Mouse (Mus musculus) hindlimb bud, embryonic 11.5 days (tissue): Measurements from ENCODE around the gene Scube1.

Experiments
- DNase-seq: peaks from one replicate; pipeline ENCODE4 v3.0.0-alpha.2; 2012; ENCODE audit warnings: low read depth, low spot score; ENCODE audit errors: extremely low spot score

The Scube1 gene

DNA sequence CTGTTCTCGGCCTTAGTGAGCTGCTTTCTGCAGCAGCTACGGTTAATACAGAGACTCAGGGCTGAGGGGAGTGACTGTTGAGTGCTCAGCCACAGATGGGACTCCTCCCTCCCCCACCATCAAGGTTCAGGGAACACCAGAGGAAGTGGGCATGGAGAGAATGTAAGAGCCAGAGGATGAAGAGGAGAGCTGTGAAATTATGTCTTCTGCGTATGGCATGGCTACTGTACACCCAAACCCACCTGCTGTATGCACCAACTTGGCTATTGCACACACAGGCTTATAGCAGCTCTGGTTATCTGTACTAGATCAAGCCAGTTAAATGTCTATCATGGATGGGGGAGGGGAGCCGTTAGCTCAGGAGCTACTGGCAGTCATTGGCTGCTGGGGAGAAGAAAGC lies 123.6 kb downstream of the Scube1 start:
- DNase-seq = no peak

DNA sequence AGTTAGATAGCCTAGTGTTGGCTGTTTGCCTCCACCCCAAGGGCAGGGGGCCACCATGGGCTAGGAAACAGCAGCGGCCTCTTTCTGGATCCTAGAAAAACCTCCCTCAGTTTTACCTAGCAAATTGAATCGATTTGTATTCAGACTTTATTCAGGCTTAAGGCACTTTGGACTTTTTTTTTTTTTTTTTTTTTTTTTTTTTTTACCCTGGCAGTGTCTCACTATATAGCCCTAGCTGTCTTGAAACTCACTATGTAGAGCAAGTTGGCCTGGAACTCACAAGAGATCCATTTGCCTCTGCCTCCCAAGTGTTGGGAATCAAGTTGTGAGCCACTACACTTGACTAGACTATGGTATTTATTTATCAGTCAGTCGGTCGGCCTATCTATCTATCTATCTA lies 128.0 kb downstream of the Scube1 start:
- no peak for DNase-seq

- DNase-seq = no peak
Observed at GRCm38 (mm10) chr15:83595364-83595711, 129.5 kb downstream of the Scube1 start.

- DNase-seq = peak; percentile 96
Observed at GRCm38 (mm10) chr15:83594513-83595363, 130.1 kb downstream of the Scube1 start, which contains the start of gene Ttll12. TSS of gene Ttll12 (minus strand) at chr15:83595157.

DNA sequence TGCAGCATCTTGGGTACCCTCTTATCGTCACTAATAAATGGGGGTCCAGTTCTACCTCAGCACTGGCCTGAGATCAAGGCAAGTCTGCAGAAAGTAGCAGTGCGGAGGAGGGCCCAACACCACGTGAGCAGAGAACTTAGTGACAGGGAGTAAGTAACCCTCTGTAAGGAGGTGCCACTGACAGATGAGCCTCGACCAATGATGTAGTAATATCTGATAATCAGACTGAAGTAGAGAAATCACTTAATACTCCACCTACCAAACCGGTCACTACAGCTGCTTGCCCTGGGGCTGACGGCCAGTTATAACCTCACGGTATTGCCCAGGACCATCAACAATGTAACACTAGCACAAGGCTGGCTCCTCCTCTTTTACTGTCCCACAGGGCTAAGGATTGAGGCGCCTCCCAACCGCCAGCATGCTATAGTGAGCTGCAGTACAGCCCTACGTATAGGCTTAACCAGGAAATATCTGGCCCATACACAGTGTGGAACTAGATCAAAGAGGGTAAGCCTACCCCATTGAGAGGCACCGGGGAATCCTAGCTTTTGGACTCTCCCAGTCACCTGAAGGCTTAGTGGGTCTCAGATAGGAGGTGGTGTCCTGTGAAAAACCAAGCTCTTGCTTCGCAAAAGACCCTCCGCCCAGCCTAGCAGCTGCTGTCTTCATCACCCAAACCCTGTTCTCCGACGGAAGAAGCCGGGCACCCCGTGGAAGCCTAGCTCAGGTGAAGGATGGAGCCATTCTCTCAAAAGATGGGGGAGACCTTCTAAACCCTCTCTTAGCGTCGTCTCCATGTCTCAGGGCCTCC lies 130.9 kb downstream of the Scube1 start:
- DNase-seq = no peak

DNA sequence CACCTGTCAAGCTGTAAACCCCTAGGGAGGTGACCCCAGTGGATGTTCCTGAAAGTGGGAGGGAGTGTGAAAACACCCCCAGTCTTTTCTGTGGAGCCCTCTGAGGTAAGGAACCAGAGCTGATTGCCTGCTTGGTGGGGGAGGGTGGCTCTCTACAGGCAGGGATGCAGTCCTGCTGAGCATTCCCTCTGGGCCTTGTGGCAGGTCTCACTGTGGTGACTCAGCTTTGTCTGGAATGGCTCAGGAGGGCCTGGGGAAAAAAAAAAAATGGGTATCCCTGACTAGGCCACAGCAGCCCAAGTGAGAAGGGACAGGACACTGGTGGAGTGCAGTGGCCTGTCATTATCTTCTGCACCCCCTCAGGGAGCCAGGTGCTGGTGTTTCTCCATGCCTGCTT lies 131.6 kb downstream of the Scube1 start:
- DNase-seq = no peak

DNA sequence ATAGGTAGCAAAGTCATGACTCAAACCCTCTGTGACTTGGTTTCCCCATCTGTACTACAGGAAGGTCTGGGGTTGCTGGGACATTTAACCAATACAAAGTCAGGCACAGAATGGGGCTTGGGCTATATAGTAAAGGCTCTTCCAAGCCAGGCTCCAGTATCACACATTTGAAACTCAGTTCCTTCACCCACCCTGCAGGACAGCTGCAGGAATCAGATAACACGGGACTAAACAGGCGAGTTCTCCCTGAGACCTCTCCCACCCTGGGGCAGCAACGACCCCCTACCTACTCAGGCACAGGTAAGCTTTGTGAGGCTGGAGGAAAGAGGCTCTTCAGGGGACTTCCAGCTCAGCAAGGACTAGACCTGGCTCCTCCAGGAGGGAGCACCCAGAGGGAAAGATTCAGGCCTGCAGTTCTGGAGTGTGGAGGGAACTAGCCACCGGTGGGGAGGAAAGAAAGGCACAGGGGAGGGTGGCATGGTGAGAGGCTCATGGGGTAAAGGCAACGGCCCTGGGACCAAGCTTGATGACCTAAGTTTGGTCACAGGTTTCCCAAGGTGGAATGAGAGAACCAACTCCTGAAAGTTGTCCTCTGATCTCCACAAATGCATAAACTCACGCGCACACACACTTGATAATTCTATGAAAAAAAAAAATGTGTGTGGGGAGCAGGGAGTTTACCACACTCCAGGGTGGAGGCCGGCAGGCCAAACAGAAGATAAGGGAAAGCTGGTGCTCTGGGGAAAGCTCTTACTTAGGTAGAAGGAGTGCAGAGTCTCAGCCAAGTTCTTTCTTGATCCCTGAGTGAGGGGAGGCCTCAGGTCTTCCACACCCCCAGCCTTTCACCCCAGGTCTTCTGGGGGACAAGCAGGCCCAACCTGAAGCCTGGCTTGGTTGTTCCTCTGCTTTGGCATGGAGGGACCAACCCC lies 132.3 kb downstream of the Scube1 start:
- no peak for DNase-seq

- DNase-seq = no peak
Observed at GRCm38 (mm10) chr15:83591758-83592157, 133.1 kb downstream of the Scube1 start.

- DNase-seq = no peak
Observed at GRCm38 (mm10) chr15:83590841-83591240, 134.0 kb downstream of the Scube1 start.

GRCm38 (mm10) chr15:83584741-83585220 lies 140.0 kb downstream of the Scube1 start:
- no peak for DNase-seq

DNA sequence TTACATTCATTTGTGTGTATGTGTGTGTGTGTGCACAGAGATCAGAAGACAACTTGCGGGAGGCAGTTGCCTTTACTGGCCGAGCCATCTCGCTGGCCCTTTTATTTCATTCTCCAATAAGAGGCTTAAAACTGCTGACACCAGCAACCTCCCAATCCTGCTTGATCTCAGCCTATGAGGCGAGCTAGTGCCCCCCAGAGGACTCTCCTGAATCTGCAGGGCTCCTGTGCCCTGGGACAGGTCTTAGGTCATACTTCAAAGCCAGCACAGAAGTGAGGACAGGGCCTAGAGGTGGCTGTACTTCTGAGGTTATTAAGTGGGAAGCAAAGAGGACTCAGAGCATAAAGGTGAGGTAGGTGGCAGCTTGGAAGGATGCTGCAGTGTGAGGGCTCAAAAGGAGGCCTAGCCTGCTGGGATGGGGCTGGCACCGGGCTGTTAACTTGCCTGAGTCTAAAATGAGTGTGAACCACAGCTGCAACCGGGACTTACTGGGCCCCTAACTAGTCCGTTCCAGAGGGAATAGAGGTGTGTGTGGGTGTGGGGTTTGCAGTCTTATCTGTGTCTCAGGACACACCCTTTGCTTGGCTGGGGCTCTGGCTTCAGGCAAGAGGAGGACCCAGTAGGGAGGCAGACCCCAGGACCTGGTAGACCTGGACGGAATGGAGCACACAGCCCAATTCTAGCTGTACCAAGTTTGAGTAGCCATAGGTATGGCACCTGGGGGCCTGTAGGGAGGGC lies 141.2 kb downstream of the Scube1 start:
- DNase-seq = no peak

DNA sequence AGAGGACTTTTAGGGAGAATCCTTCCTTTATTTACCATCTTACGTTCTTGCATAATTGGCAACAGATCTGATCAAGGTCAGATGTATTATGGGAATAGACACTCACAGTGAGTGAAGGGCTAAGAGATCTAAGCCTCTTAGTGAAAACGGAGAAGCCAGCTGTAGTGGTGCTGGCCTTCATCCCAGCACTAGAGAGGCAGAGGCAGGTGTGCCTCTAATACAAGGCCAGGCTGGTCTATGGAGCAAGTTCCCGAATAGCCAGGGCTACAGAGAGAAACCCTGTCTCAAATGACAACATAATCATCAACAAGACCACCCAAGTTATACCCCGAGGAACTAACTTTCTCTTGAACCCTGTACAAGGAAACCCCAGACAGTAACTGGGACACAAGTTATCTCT lies 141.9 kb downstream of the Scube1 start:
- DNase-seq = no peak

- DNase-seq = no peak
Observed at GRCm38 (mm10) chr15:83576651-83577050, 148.2 kb downstream of the Scube1 start.

- no peak for DNase-seq
Observed at GRCm38 (mm10) chr15:83575543-83575942, 149.3 kb downstream of the Scube1 start.

DNA sequence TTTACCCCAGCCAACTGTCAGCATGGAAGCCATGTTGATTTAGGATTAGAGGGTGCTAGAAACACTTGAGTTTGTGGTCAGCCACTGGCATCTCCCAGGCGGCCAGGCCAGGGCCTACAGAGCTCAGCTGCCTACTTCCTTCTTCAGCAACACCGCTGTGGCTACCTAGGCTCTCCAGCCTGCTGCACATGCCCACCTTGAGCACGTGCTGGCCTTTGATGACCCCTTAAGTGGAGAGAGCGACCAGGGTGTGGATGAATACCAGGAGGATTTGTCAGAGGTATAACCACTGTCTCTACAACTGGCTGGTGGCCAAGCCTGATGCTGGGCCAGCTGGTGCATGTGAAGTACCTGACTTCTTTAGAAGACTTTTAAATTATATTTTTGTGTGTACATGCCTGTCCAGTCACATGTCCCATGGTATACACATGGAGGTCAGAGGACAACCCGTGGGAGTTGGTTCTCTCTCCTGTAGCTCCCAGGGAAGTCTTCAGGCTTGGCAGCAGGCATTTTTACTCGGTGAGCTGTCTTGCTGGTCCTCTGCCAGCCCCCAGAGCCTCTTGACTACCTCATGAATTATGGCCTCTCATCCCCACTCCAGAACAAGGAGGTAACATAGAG lies 150.0 kb downstream of the Scube1 start:
- DNase-seq = no peak

DNA sequence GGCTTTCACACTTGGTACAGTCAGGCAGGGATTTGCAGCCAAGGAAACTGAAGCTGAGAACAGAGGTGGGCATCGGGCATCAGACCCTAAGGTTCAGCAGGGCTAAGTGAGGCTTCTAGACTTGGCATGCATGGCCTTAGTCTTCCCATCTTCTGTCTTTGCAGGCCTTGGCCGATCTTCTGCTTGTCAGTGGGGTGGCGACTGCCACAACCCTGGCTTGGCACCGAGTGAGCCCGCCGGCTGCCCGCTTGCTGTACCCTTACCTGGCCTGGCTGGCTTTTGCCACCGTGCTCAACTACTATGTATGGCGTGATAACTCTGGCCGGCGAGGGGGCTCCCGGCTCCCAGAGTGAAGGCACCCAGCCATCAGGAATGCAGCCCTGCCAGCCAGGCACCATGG lies 151.2 kb downstream of the Scube1 start:
- DNase-seq = no peak

DNA sequence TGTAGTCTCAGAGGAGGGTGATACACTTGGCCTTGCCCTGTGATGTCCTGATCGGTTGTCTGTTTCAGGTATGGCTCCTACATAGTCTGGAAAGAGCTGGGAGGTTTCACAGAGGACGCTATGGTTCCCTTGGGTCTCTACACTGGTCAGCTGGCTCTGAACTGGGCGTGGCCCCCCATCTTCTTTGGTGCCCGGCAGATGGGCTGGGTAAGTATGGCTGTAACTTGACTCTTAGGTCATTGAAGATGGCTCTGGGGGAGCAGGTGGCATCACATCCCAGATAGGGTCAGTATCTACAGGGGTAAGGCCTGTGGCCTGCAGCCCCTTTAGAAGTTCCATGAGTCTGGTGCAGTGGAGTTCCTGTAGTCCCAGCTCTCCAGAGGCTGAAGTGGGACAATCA lies 152.7 kb downstream of the Scube1 start:
- no peak for DNase-seq

DNA sequence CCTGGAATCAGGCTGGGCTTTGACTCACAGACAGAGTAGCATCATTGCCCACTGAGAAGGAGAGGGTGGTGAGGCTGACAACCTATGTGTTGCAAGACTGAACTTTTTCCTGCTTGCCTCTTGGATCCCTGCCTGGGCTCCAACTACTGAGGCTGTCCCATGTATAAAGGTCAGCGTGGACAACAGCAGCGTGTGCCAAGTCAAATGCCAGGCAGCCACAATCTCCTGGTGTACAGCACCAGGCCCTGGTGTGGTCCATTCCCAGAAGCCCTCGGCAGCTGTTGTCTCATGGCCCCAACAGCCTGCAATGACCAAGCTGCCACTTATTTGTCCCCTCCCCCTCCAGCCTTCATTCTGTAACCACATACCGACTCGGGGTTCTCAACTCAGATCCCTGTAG lies 153.2 kb downstream of the Scube1 start:
- DNase-seq = no peak

GRCm38 (mm10) chr15:83570641-83571040 lies 154.2 kb downstream of the Scube1 start:
- DNase-seq = no peak

GRCm38 (mm10) chr15:83569682-83570081 lies 155.1 kb downstream of the Scube1 start:
- no peak for DNase-seq
